Mouse (Mus musculus) left cerebral cortex, adult 2 months (tissue): ENCODE results near the gene Epop. TPM values are rescaled to one million over a fixed set of nuclear protein-coding genes. Genes with fewer than 3 reads are reported as not detected.

ENCODE experiments used
- DNase-seq, 2 experiments: peaks; one replicate each; pipeline ENCODE4 v3.0.0; 2021 to 2022; ENCODE audit warnings: low spot score in 2 of 2, mixed read lengths in 1 of 2; ENCODE audit errors: extremely low spot score in 1 of 2
- H3K27ac ChIP-seq: fragments of 200-600 bp; 2 replicates; pipeline ENCODE4 v1.8.1; 2022
- H3K4me3 ChIP-seq: fragments of 200-600 bp; 2 replicates; pipeline ENCODE4 v1.8.1; 2022
- CTCF ChIP-seq: fragments of 200-600 bp; IDR thresholded peaks from 2 replicates; pipeline ENCODE4 v1.8.1; 2022; ENCODE audit warnings: antibody characterized with exemption, mild to moderate bottlenecking, moderate library complexity
- intact Hi-C: fragments of 180-260 bp; cut with DNase I; formaldehyde crosslinking; loops from one replicate; pipeline ENCODE4 v1.15.1; 2025
- total RNA-seq, 2 experiments: library from RNA; stranded (reverse); gene quantifications; 2 replicates each; pipeline ENCODE4 v1.2.3; 2021

The Epop gene
- total RNA-seq, 2 experiments from 2014 or later = 99.9 to 107 TPM

DNA sequence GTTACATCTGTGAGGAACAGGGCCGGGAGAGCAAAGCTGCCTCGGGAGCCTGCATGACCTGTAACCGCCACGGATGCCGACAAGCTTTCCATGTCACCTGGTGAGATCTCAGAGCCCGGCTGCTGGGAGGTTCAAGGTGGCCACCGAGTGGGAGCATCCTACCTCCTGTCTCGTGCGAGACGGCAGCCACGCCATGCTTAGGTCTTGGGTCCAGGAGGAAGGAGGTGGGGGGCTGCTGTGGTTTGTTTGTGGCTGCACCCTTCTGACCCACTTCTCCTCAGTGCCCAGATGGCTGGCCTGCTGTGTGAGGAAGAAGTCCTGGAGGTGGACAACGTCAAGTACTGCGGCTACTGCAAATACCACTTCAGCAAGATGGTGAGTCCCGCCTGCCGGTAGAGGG lies 37.3 kb upstream of the Epop start:
- intact Hi-C loops = loop anchor here (5.0 kb wide), 1 partner anchor 34 kb away; no protein-coding TSS in a partner anchor
- Histone ChIP-seq H3K4me3 (no peak overlapping the region), H3K27ac (no peak overlapping the region)
- no peak for DNase-seq
- TF ChIP-seq CTCF = no peak

DNA sequence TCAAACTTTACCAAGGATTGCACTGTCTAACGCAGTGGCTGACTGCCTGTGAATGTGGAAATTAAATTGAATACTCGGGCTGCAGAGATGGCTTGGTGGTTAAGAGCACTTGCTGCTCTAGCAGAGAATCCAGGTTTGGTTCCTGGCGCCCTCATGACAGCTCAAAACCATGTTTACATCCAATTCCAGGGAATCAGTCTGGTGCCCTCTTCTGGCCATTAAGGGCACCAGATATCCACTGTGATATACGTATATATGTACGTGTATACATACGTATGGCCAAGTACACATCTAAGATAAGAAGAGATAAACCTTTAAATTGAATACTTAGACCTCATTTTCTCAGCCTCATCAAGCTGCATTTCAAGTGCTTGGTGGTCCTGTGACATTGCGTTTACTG lies 36.7 kb upstream of the Epop start:
- intact Hi-C loops = loop anchor here (5.0 kb wide), 1 partner anchor 34 kb away; no protein-coding TSS in a partner anchor
- peak; percentile 57 for TF ChIP-seq CTCF
- Histone ChIP-seq H3K4me3 (no peak overlapping the region), H3K27ac (no peak overlapping the region)
- DNase-seq = no peak

DNA sequence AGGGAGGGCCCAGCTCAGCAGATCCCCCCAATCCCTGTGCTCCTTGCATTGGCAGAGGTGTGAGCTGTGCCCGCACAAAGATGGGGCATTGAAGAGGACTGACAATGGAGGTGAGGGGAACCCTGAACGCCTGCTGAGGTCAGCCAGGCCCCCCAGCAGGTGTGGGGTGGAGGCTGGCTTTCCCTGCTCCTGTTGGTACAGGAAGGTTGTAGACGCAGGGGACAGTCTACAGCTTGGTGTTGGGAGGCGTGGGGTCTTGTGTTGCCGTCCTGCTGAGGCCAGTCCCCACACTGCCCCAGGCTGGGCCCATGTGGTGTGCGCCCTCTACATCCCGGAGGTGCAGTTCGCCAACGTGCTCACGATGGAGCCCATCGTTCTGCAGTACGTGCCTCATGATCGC lies 35.9 kb upstream of the Epop start:
- no peak overlapping the region for H3K4me3 ChIP-seq
- intact Hi-C loops = loop anchor here (5.0 kb wide), 1 partner anchor 33 kb away; no protein-coding TSS in a partner anchor
- no peak overlapping the region for H3K27ac ChIP-seq
- no peak for DNase-seq
- no peak for TF ChIP-seq CTCF

DNA sequence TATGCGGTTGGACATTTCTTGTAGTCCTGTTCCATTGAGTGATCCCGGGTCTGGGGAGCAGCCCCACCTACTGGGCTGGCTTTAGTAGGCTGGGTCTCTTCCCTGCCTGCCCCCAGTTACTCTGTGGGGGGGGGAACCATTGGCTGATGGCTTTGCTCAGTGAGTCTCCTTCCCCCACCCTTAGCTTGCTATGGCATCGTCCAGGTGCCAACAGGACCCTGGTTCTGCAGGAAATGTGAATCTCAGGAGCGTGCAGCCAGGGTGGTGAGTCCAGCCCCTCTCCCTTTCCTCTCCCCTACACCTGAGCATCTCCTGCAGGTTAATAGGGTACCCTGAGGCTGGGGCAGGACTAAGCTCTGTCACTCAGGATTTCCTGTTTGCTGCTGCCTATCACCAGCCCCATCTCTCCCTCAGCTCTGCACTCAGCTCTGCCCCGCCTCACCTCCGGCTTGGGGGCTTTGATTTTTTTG lies 35.3 kb upstream of the Epop start:
- intact Hi-C loops = loop anchor here (5.0 kb wide), 2 partner anchors 32 to 33 kb away; no protein-coding TSS in a partner anchor
- peak; percentile 3; the same call in 1 of the 2 replicates for TF ChIP-seq CTCF
- Histone ChIP-seq H3K27ac (no peak overlapping the region), H3K4me3 (peak overlapping the region; percentile 75)
- DNase-seq = no peak

GRCm38 (mm10) chr11:97664339-97664665 lies 34.8 kb upstream of the Epop start:
- no peak for DNase-seq
- no peak for TF ChIP-seq CTCF
- peak overlapping the region; percentile 75 for H3K4me3 ChIP-seq
- H3K27ac ChIP-seq = peak overlapping the region; percentile 84
- intact Hi-C loops = loop anchor here (5.0 kb wide), 1 partner anchor 33 kb away; no protein-coding TSS in a partner anchor

DNA sequence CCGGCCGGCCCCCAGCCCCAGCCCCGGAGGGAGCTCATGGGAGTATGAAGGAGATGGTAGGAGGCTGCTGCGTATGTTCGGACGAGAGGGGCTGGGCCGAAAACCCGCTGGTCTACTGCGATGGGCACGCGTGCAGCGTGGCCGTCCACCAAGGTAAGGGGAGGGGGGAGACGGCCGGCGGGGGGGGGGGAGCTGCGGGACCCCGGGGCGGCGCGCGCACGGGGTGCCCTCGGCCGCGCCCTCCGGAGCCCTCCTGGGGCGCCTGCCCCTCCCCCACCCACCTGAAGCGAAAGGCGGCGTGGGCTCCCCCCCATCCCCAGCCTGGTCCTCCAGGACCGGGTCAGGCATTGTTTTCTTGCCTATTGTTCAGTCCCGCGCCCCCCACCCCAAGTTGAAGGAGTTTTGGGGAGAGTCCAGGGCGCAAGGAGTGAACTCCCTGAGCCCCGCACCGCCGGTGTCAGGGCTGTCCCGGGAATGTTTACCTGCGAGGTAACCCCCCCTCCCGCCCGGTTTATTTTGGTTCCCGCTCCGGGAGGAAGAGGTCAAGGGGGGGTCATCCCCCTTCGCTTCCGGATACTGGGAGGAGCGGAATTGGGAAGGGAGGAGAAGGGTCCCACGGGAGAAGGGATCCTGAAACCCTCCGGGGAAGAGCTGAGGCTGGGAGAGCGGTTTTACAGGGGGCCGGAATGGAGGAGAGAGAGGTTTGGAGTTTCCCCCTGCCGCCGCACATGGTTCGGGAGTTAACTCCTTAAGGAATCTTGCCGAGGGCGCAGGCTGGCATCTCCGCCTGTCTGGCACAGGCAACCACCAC lies 34.2 kb upstream of the Epop start:
- intact Hi-C loops = loop anchor here (5.0 kb wide), 1 partner anchor 34 kb away; no protein-coding TSS in a partner anchor
- no peak for DNase-seq
- TF ChIP-seq CTCF = no peak
- peak overlapping the region; percentile 75 for H3K4me3 ChIP-seq
- peak overlapping the region; percentile 84 for H3K27ac ChIP-seq

DNA sequence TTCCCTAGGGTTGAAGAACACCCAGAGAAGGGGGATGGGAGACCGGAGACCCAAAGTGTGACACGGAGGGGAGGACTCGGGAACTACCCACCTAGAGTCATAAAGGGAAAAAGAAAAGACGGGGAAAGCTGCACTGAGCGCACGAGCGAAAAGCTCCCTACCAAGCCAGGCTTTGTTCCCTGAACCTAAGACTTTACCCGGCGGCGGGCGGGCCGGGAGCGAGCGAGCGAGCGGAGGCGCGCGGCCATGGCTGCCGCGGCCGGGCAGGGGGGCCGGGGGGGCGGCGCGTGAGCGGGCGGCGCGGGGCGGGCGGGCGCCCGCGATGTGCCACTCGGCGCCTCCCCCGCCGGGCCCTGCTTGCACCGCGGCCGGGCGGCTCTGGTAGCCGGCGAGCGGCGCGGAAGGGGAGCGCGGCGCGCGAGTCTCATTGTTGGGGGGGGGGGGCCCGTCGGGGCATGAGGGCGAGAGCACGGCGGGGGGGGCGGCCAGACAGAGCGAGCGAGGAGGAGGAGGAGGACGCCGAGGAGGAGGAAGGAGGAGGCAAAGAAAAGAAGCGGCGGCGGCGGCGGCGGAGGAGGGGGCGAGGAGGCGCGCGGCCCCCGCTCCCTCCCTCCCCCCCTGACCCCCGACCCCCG lies 33.5 kb upstream of the Epop start, which contains the start of gene Mllt6:
TSS of gene Mllt6 (plus strand) at position 522 of the 635 bp plus-strand sequence.
- peak; percentile 75 to 77 for DNase-seq
- intact Hi-C loops = loop anchor here (5.0 kb wide), 1 partner anchor 34 kb away; no protein-coding TSS in a partner anchor
- no peak for TF ChIP-seq CTCF
- Histone ChIP-seq H3K27ac (peak within 1 kb of the TSS; percentile 84), H3K4me3 (peak within 1 kb of the TSS; percentile 75)

DNA sequence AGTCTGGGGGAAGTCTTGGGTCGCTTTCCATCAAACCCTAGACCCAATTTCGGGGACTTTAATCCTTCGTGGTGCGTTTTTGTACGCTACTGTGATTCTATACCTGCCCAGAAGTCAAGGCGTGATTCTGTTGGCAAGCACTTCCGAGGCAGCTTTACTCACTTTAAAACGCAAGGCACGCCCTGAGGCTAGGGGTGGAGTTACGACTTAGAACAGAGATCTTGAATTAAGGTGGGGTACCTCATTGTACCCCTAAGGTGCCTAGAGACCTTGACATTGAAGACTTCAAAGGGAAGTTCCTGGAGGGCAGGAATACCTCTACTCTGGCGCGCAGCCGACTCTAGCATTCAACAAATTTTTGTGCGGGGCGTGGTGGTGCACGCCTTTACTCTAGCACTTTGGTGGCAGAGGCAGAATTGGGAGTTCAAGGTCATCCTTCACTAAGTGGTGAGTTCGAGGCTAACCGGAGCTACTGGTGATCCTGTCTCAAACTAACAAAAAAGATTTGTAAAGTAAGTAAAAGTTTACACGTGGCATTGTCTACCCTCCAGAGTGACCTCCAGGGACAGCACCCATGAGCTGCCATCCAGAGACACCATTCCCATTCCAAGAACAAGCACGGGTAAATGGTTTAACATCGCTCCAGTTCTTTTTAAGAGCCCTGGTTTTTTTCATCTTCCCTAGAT lies 32.8 kb upstream of the Epop start:
- no peak for TF ChIP-seq CTCF
- H3K4me3 ChIP-seq = peak overlapping the region; percentile 75
- intact Hi-C loops = loop anchor here (5.0 kb wide), 1 partner anchor 35 kb away; no protein-coding TSS in a partner anchor
- DNase-seq = no peak
- H3K27ac ChIP-seq = peak overlapping the region; percentile 58; the same call in 1 of the 2 replicates

GRCm38 (mm10) chr11:97661648-97662133 lies 32.2 kb upstream of the Epop start:
- H3K27ac ChIP-seq = peak overlapping the region; percentile 24; the same call in 1 of the 2 replicates
- DNase-seq = no peak
- intact Hi-C loops = loop anchor here (5.0 kb wide), 1 partner anchor 36 kb away; no protein-coding TSS in a partner anchor
- TF ChIP-seq CTCF = no peak
- peak overlapping the region; percentile 75 for H3K4me3 ChIP-seq

DNA sequence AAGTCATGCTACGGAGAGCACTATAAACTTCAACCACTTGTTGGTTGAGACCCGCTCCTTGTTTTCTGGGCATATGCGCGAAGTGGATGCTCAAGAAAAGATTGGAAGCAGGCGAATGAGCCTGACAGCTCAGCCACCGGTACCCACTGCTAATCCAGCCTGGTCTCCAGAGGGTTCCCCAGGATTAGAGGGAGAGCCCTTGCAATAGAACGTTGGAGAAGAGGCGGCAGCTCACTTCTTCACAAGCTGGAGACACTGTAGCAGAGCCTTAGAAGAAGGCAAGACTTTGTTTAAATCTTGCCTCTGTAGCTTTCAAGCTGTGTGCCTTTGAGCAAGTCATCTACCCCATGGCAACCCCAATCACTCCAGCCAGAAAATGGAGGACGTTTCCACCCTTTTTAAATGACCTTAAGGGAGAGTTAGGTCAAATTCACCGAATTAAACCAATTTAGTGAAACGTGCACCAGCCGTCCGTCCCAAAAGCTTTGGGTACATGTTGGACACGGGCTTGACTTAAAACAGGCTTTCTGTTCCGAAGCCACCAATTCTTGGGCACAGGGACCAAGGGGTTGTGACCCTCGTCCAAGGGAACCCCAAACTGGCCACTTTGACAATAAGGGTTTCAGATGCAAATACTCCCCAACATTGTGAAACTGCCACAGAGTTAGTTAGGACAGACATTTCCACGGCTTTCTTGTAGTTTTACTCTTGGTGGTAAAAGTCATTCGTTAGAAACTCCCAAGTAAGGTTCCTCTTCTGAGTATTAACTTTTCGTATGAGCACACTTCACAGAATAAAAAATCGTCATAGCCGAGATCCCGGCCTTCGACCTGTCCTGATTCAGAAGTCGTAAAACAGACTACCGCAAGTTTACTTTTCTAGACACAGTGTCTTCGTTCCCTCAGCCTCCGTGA lies 31.5 kb upstream of the Epop start:
- Histone ChIP-seq H3K27ac (peak overlapping the region; percentile 76), H3K4me3 (peak overlapping the region; percentile 84)
- DNase-seq = no peak
- no peak for TF ChIP-seq CTCF
- intact Hi-C loops = loop anchor here (5.0 kb wide), 1 partner anchor 36 kb away; no protein-coding TSS in a partner anchor
